Mouse (Mus musculus) CH12.LX (cell line): ENCODE measurements around the gene Cmtm8.

ENCODE experiments used
- CTCF ChIP-seq, 2 experiments: IDR thresholded peaks in 1 of 2; conservative IDR thresholded peaks in 1 of 2; 2 replicates each; pipeline ENCODE4 v1.5.1; 2011 to 2012; ENCODE audit warnings: low read depth in 2 of 2, low read length in 2 of 2, improper control_type of control experiment in 1 of 2, inconsistent platforms in 1 of 2, mild to moderate bottlenecking in 1 of 2, moderate library complexity in 1 of 2
- IRF4 ChIP-seq: IDR thresholded peaks from 2 replicates; pipeline ENCODE4 v1.6.1; 2014; ENCODE audit warnings: low read depth, mild to moderate bottlenecking, inconsistent platforms, low read length, improper control_type of control experiment
- JUND ChIP-seq: conservative IDR thresholded peaks from 2 replicates; pipeline ENCODE4 v1.6.1; 2011; ENCODE audit warnings: low read depth, low read length, improper control_type of control experiment
- POLR2A ChIP-seq: IDR thresholded peaks from 2 replicates; pipeline ENCODE4 v1.6.1; 2011; ENCODE audit warnings: low read depth, mild to moderate bottlenecking, improper control_type of control experiment, low read length
- POLR2AphosphoS2 ChIP-seq: IDR thresholded peaks from 2 replicates; pipeline ENCODE4 v1.6.1; 2011; ENCODE audit warnings: low read depth, low read length, improper control_type of control experiment
- RAD21 ChIP-seq: IDR thresholded peaks from 2 replicates; pipeline ENCODE4 v1.6.1; 2011; ENCODE audit warnings: low read depth, mild to moderate bottlenecking, low read length, improper control_type of control experiment, moderate library complexity
- ZNF384 ChIP-seq: IDR thresholded peaks from 2 replicates; pipeline ENCODE4 v1.6.1; 2012; ENCODE audit warnings: low read depth, low read length, improper control_type of control experiment, inconsistent platforms

GRCm38 (mm10) chr9:114812001-114812400 is 32.0 kb downstream of the Cmtm8 start:
- TF ChIP-seq POLR2A, result no peak
- peak; percentile 73 for TF ChIP-seq JUND
- TF ChIP-seq CTCF (conservative IDR thresholded peaks at IDR 0.05 in 1 of 2, IDR thresholded peaks at IDR 0.05 in 1 of 2; ENCODE audit: low read depth in 2 of 2, low read length in 2 of 2), result no peak
- TF ChIP-seq RAD21, result no peak
- no peak for TF ChIP-seq ZNF384
- peak; percentile 49 for TF ChIP-seq IRF4
- TF ChIP-seq POLR2AphosphoS2, result no peak
